Mouse (Mus musculus): ENCODE measurements around the gene Chtop. TPM values are rescaled to one million over a fixed set of nuclear protein-coding genes. Genes with fewer than 3 reads are reported as not detected.
A peak's percentile ranks its signal among the peaks of the same experiment; 100 is the strongest.

Gene Chtop
- polyA plus RNA-seq, 1 experiment from 2014 or later: 109 TPM

- Histone ChIP-seq H3K27me3 (ENCODE audit: insufficient read depth, low read length) (no peaks in the 10 kb centered on the region), H3K36me3 (ENCODE audit: insufficient read depth) (no peaks in the 10 kb centered on the region), H3K4me2 (peak overlapping the region; percentile 50), H3K9me3 (ENCODE audit: low read depth, low read length) (no peaks in the 10 kb centered on the region), H3K27ac (ENCODE audit: low read depth) (peak overlapping the region; percentile 65; the same call in 1 of the 2 replicates), H3K4me1 (ENCODE audit: insufficient read depth) (no peaks in the 10 kb centered on the region), H3K9ac (no peak overlapping the region), H3K4me3 (ENCODE audit: low read depth, low read length) (peak overlapping the region; percentile 14)
- ATAC-seq (ENCODE audit: insufficient read depth): no peak
- DNase-seq: peak; percentile 60
- no peak for TF ChIP-seq CTCF (IDR thresholded peaks at IDR 0.05; ENCODE audit: low read depth)
- 31% methylated on average over 10 of the region's 10 CpGs for WGBS
These were observed 57.8 kb downstream of the Chtop start for GRCm38 (mm10) chr3:90451396-90452095.

GRCm38 (mm10) chr3:90450874-90451273, 58.4 kb downstream of the Chtop start:
- ATAC-seq (ENCODE audit: insufficient read depth) (no peak), DNase-seq (no peak)
- TF ChIP-seq CTCF (IDR thresholded peaks at IDR 0.05; ENCODE audit: low read depth): no peak
- H3K4me2 ChIP-seq: peak overlapping the region; percentile 50
- H3K36me3 ChIP-seq (ENCODE audit: insufficient read depth): no peaks in the 10 kb centered on the region
- no peak overlapping the region for H3K9ac ChIP-seq
- H3K9me3 ChIP-seq (ENCODE audit: low read depth, low read length): no peaks in the 10 kb centered on the region
- WGBS: 17% methylated on average over 12 of the region's 12 CpGs
- peak overlapping the region; percentile 14 for H3K4me3 ChIP-seq (ENCODE audit: low read depth, low read length)
- H3K27me3 ChIP-seq (ENCODE audit: insufficient read depth, low read length): no peaks in the 10 kb centered on the region
- H3K27ac ChIP-seq (ENCODE audit: low read depth): peak overlapping the region; percentile 65; the same call in 1 of the 2 replicates
- 0 out of 2 replicates have a peak, but pooled peaks cover under 1% of the 10 kb centered on the region for H3K4me1 ChIP-seq (ENCODE audit: insufficient read depth)

Other genes starting within 250 kb of the Chtop start
- gene Dennd4b, start 244.3 kb downstream of the Chtop start, polyA plus RNA-seq (2014; fragmentation: Nextera tagmentation; extraction: Ambion mirVana): 4.4 and 6.1 TPM in 2 replicates
- gene Gatad2b, start 216.3 kb downstream of the Chtop start, polyA plus RNA-seq (2014; fragmentation: Nextera tagmentation; extraction: Ambion mirVana): 14.6 and 15.8 TPM in 2 replicates
- 18.4 and 19.1 TPM in 2 replicates for gene Slc27a3, start 119.6 kb downstream of the Chtop start, polyA plus RNA-seq (2014; fragmentation: Nextera tagmentation; extraction: Ambion mirVana)
- gene Ints3, start 75.9 kb downstream of the Chtop start, polyA plus RNA-seq (2014; fragmentation: Nextera tagmentation; extraction: Ambion mirVana): 38.5 and 40.5 TPM in 2 replicates
- gene Npr1, start 43.6 kb downstream of the Chtop start, polyA plus RNA-seq (2014; fragmentation: Nextera tagmentation; extraction: Ambion mirVana): 17.8 and 19.3 TPM in 2 replicates
- 232 and 240 TPM in 2 replicates for gene Ilf2, start 33.4 kb downstream of the Chtop start, polyA plus RNA-seq (2014; fragmentation: Nextera tagmentation; extraction: Ambion mirVana)
- 68.0 and 74.7 TPM in 2 replicates for gene Snapin, start 18.5 kb downstream of the Chtop start, polyA plus RNA-seq (2014; fragmentation: Nextera tagmentation; extraction: Ambion mirVana)
- gene S100a1, start 4.9 kb upstream of the Chtop start, polyA plus RNA-seq (2014; fragmentation: Nextera tagmentation; extraction: Ambion mirVana): 28.0 and 33.9 TPM in 2 replicates
- 27.3 and 32.2 TPM in 2 replicates for gene S100a13, start 4.9 kb upstream of the Chtop start, polyA plus RNA-seq (2014; fragmentation: Nextera tagmentation; extraction: Ambion mirVana)
- 1.2 and 1.6 TPM in 2 replicates for gene S100a14, start 17.4 kb upstream of the Chtop start, polyA plus RNA-seq (2014; fragmentation: Nextera tagmentation; extraction: Ambion mirVana)
- gene S100a16, start 27.8 kb upstream of the Chtop start, polyA plus RNA-seq (2014; fragmentation: Nextera tagmentation; extraction: Ambion mirVana): 161 and 175 TPM in 2 replicates
- gene S100a3, start 51.1 kb upstream of the Chtop start, polyA plus RNA-seq (2014; fragmentation: Nextera tagmentation; extraction: Ambion mirVana): 0.12 and 0.49 TPM in 2 replicates
- not detected in 2 replicates for gene S100a2, start 80.7 kb upstream of the Chtop start, polyA plus RNA-seq (2014; fragmentation: Nextera tagmentation; extraction: Ambion mirVana)
- not detected in 2 replicates for gene Gm42674, start 92.4 kb upstream of the Chtop start, polyA plus RNA-seq (2014; fragmentation: Nextera tagmentation; extraction: Ambion mirVana)
- gene S100a4, start 94.3 kb upstream of the Chtop start, polyA plus RNA-seq (2014; fragmentation: Nextera tagmentation; extraction: Ambion mirVana): 3.1 and 3.7 TPM in 2 replicates
- not detected in 2 replicates for gene S100a5, start 99.0 kb upstream of the Chtop start, polyA plus RNA-seq (2014; fragmentation: Nextera tagmentation; extraction: Ambion mirVana)
- 84.2 and 100 TPM in 2 replicates for gene S100a6, start 103.4 kb upstream of the Chtop start, polyA plus RNA-seq (2014; fragmentation: Nextera tagmentation; extraction: Ambion mirVana)
- not detected in 2 replicates for gene S100a7a, start 144.5 kb upstream of the Chtop start, polyA plus RNA-seq (2014; fragmentation: Nextera tagmentation; extraction: Ambion mirVana)
- gene S100a8, start 159.5 kb upstream of the Chtop start, polyA plus RNA-seq (2014; fragmentation: Nextera tagmentation; extraction: Ambion mirVana): 5.6 and 32.5 TPM in 2 replicates
- gene S100a9, start 186.2 kb upstream of the Chtop start, polyA plus RNA-seq (2014; fragmentation: Nextera tagmentation; extraction: Ambion mirVana): 1.9 and 14.0 TPM in 2 replicates
- not detected in 2 replicates for gene Pglyrp4, start 217.4 kb upstream of the Chtop start, polyA plus RNA-seq (2014; fragmentation: Nextera tagmentation; extraction: Ambion mirVana)

Data from lung, embryonic 14.5 days (tissue).